Mouse (Mus musculus) heart, postnatal 0 days (tissue): ENCODE results near the gene Cox5b.

ENCODE experiments used
- CTCF ChIP-seq: IDR thresholded peaks from 2 replicates; pipeline ENCODE4 v1.5.1; 2016; ENCODE audit warnings: antibody characterized with exemption, control low read depth, low read depth
- EP300 ChIP-seq: IDR thresholded peaks from 2 replicates; pipeline ENCODE4 v1.6.1; 2016; ENCODE audit warnings: antibody characterized with exemption, low read depth

DNA sequence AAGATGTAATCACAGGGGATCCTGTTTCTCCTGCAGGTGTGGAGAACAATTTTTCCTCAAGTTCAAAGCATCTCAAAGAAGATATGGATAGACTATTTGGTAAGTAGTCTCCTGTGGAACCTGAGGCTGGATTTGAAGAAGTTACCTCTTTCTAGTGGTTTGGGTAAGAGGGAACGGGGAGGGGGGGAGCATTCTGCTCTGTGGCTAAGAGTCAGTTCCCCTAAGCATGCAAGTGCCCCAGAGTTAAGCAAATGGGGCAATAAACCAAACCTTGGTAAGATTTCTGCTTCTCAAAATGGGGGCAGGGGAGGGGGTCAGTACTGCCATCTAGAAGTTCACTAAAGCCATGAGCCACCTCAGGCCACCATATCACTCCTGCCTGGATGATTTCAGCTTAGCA is 27.5 kb downstream of the Cox5b start:
- TF ChIP-seq CTCF (no peak), EP300 (no peak)
